Mouse (Mus musculus): ENCODE measurements around the gene Ints3.
A peak's percentile ranks its signal among the peaks of the same experiment; 100 is the strongest.

The Ints3 gene

GRCm38 (mm10) chr3:90443977-90444376 is 10.6 kb upstream of the Ints3 start:
- no peak for DNase-seq

GRCm38 (mm10) chr3:90440756-90441155 is 7.3 kb upstream of the Ints3 start:
- no peak for DNase-seq

- no peak for DNase-seq
Measured at GRCm38 (mm10) chr3:90437131-90437530, 3.7 kb upstream of the Ints3 start.

DNA sequence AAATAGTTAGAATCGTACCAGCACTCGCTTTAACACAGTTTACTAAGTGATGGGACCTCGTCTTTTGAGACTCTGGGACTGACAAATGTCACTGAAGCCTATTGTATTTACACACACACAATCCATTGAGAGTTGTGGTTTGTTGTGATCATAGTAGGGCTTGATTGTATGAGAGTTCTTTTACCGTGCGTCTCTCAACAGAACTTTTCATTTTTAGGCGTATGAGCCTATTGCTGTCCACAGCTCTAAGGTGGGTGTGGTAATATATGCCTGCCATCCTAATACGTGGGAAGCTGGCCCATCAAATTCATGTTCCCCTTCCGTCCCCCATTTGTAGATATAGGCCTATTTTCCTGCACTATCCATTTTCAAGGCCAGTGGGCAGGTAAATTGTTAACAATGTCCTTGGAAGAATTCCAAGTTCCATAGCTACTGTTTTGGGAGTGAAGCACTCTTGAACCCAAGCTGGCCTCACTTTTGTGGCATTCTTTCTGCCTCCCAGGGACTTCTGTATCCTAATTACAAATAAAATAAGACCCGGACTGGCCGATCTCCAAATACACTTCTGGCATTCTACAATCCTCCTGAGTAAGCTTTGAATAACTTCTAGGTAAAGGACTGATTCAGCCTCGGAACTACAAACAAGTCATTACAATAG is 780 bp upstream of the Ints3 start:
- no peak for DNase-seq

GRCm38 (mm10) chr3:90432811-90433219 is 607 bp downstream of the Ints3 start:
- DNase-seq: peak; percentile 48

DNA sequence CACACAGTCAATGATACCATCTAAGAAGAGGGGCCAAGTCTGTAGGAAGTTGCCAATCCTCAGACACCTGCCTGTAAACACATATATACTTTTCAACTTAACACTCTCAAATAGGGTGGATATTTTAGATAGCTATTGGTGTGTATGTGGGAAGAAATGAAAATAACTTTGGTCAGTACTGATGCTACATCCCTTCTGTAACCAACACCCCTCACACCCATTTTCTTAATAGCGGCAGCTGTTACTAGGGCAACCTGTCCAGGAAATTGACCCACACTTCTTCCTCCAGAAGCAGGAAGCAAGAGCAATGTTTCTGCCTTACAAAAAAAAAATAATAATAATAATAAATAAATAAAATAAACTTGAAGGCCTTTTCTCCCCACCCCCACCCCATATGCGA is 1.1 kb downstream of the Ints3 start:
- DNase-seq: no peak

DNA sequence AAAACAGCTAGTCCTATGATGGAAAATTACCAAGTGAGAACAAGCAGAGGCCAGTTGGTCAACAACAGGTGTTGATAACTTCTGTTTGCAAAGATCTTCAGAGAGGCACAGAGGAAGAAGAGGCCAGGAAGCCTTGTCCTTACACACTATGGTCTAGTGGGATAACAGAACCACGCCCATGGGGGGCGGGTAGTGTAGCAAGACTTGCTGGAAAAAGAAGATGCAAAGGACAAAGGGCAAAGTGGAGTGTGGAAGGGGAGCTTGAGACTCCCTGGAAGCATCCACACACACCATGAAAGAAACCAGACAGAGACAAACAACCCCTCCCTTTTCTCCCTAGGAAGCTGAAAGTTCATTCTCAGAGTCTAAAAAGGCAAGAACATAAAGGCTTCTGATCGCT is 3.8 kb downstream of the Ints3 start:
- DNase-seq: no peak

DNA sequence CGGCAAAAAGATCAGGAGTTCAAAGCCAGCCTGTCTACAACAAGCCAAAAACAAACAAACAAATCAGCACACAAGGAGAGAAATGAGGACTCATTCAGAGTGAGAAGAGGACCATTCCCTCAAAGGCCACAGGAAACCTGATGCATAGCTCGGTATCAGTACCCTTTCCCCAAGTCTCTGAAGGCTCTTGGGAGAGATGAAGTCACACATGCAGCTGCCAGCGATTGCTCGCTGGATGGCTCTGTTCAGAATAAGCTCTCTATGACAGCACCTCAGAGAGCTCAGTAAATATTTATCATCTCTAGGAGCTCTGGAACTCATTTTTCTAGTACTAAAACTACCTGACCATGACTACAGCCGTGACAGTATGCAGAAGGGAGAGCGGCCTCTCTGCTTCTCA is 5.2 kb downstream of the Ints3 start:
- DNase-seq: no peak

GRCm38 (mm10) chr3:90427574-90427973 is 5.8 kb downstream of the Ints3 start:
- DNase-seq: no peak

DNA sequence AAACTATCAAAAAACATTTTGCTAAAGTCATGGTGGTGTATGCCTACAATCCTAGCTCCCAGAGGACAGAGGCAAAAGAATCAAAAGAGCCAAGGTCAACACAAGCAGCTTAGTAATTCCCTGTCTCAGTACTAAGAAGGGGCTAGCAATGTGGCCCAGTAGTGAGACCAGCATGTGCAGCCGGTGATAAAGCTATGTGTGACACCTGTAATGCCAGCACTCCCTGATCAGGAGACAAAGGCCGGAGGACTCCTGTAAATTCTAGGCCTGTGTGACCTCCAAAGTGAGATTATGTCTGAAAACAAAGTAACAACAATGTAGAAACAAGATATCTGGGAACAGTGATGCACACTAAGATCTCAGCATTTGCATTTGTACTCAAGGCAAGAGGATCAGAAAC is 7.9 kb downstream of the Ints3 start:
- DNase-seq: no peak

- DNase-seq: no peak
Measured at GRCm38 (mm10) chr3:90423549-90423948, 9.9 kb downstream of the Ints3 start.

- peak; percentile 34 for DNase-seq
Measured at GRCm38 (mm10) chr3:90420696-90421095, 12.7 kb downstream of the Ints3 start.

DNA sequence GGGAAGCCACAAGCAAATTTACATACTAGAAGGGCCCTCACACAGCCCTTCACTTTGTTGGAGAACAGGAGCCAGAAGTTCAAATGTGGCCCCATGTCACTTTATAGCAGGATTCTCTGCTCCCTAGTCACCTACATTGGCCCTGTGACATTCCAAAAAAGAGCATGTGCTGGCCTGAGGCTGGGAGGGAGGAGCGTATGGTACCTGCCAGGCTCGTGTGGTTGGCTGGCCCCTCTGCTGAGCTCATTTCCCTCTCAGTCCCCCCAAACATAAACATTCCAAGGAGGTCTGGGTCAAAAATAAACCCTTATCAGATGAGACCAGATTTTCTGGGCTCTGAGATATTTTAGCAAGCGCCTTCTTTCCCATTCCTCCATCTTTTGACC is 20.4 kb downstream of the Ints3 start:
- DNase-seq: no peak

DNA sequence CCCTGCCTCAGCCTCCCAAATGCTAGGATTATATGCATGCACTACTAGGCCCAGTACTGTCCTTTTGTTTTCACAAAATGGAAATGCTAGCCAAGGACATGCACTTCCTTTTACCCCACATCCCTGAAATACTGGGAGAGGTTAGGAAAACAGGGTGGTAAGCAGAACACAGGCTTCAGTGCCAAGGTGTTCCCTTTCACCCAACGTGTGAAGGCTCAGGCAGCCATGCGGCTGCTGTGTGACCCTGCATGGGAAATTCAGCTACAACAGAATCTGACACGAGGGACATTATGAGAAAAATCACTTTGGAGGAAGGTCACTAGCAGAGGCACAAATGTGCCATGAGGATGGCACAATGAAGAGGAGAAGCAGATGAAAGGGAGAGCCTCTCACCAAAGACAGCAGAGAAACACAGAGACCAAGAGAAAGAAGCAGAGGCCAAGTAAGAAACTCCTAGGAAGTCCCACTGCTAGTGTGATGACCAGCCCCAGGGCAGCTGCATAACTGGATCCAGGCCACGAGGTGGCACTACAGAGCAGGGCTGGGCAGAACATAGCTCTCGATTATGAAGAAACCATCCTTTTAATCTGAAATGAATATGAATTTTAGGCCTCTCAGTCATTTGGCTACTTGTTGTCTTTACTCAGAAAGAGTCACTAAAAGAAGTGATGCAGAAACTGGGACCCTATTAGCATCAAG is 21.0 kb downstream of the Ints3 start:
- no peak for DNase-seq

DNA sequence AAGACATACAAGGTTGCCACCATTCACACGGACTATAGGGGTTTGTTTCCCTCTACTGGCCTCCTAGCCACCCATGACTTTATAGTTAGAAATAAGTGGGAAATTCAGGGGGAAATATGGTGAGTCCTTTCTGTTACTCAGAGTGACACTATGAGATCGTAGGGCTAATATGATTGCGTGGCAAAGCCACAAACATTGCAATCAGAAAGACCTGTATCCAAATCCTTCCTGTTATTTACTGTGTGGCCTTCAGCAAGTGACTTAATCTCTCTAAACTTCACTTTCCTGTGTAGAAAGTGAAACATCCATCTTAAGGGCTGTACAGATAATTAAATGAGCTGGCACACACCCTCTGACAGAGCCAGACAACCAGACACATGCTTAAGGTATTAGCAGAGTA is 24.7 kb downstream of the Ints3 start:
- no peak for DNase-seq

DNA sequence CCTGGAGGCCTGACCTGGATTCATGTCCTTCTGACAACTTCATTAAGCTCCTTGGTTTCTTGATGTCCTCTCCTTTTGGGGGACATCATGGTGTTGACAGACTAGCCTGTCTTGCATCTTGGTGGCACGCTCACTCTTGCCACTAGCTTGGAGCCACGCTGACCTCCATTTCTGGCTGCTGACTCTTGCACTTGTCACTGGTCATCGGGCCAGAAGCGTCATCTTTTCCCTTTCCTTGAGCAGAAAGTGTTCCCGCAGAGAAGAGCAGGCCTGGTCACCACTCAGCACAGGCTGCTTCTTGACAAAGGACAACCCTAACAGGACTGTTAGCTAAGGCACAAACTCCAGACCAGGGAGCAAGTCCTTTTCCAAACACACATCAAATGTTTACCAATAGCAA is 27.0 kb downstream of the Ints3 start:
- DNase-seq: no peak

GRCm38 (mm10) chr3:90404609-90405008 is 28.8 kb downstream of the Ints3 start:
- no peak for DNase-seq

GRCm38 (mm10) chr3:90404121-90404520 is 29.3 kb downstream of the Ints3 start:
- DNase-seq: no peak

DNA sequence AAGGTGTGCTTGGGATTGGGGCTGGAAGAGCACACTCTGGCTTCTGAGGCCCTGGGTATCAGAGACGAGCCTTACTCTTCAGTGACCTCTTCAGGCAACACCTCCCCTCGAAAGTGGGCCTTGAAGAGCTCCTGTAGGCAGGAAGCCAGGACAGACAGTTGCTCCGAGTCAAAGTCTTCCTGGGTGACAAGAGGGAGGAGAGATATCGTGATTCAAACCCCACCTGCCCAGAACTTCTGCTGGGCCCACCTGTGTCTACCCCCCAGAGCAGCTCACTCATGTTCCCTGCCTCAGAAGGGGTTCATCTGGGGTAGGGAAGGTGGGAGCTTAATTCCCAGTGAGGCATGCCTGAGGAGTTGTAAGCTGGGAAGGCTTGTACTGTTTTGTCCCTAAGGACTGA is 32.4 kb downstream of the Ints3 start:
- no peak for DNase-seq

DNA sequence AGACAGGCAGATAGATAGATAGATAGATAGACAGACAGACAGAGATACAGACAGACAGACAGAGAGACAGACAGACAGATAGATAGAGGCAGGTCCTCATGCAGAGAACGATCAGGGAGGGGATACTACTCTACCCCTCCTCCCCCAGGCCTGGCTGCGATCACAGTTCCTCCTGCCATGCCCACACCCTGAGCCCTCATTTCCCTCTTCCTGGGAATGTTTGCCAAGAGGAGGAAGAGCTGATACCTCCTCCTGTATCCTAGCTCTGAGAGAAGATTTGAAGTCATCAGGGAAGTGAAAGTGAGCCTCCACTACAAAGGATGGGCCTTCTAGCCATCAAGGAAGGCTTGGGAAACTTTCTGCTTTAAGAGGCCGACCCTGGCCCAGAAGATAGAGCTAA is 37.8 kb downstream of the Ints3 start:
- DNase-seq: no peak

- DNase-seq: no peak
Measured at GRCm38 (mm10) chr3:90392661-90393060, 40.8 kb downstream of the Ints3 start.

- DNase-seq: no peak
Measured at GRCm38 (mm10) chr3:90391941-90392340, 41.5 kb downstream of the Ints3 start.

GRCm38 (mm10) chr3:90391004-90391403 is 42.4 kb downstream of the Ints3 start:
- DNase-seq: no peak

DNA sequence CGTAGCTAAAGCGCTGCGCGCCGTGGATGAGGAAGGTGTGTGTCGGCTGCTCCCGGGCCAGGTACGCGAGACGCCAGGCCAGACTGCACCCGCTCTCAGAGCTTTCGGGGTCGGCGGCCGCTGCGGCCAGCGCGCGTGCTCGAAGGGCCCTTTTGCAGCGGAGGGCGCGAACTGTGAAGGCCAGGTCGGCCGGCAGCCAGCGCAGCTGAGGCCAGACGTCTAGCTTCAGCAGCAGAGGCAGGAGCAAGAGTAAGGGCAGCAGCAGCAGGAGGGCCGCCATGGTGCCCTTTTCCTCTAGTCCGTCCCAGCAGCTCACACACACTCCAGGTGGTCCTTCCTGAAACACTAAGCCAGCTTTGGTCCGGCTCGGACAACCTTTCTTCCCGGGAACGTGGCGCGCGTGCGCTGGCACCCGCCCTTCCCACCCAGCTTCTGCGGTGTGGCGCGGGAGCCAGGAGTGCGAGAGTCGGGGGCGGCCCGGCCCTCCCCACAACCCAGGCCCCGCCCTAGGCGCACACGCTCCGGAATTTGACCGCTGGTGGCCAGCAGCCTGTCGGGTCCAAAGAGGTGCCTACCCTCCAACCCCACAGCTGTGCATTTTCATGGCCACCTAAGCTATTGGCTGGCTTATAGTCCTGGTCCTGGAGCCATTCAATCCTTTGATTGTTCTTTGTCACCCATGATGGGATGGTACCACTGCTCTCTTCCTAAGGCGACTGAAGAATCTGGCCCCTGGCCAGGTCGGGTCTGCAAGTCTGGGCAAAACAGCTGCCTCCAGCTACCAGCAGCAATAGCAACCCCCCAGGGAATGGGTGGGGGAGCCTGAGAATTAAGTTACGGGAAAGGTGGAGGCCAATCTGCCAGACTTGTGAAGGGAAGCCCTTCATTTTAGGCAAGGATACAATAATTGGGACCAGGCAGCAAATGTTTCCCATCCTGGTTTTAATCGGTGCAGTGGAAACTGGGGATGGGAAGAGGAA is 43.6 kb downstream of the Ints3 start, which contains the start of gene Slc27a3:
Gene Slc27a3 (minus strand): TSS at position 428 of the 980 bp plus-strand sequence.
- DNase-seq: no peak
